Mouse (Mus musculus) frontal cortex, postnatal 10 days (tissue): Measurements from ENCODE around the gene Slfn3.
"Not testable (repeated sequence)": the region's sequence is repeated elsewhere in the genome, so short reads cannot be mapped to it uniquely, and the experiment has no call there.

ENCODE experiments used
- DNase-seq, 2 experiments: peaks; one replicate each; pipeline ENCODE4 v3.0.0; 2022; ENCODE audit warnings: low spot score in 2 of 2, mixed read lengths in 1 of 2

Slfn3 gene

GRCm38 (mm10) chr11:83191134-83191893 is at the start of gene Slfn3:
Gene Slfn3 (plus strand): TSS chr11:83191330.
- DNase-seq, result no peak

- not testable (repeated sequence) for DNase-seq
Observed at GRCm38 (mm10) chr11:83148939-83149338, 42.2 kb upstream of the Slfn3 start.

- no peak for DNase-seq
Observed at GRCm38 (mm10) chr11:83174948-83175539, 16.1 kb upstream of the Slfn3 start, which contains the start of gene Slfn4. Gene Slfn4 (plus strand): TSS chr11:83175186.

GRCm38 (mm10) chr11:83192001-83192400 is 871 bp downstream of the Slfn3 start:
- DNase-seq, result no peak

GRCm38 (mm10) chr11:83205002-83205401 is 13.9 kb downstream of the Slfn3 start:
- DNase-seq, result no peak

- DNase-seq, result no peak
Observed at GRCm38 (mm10) chr11:83216119-83216518, 25.0 kb downstream of the Slfn3 start.

- DNase-seq, result no peak
Observed at GRCm38 (mm10) chr11:83221328-83221877, 30.3 kb downstream of the Slfn3 start.

GRCm38 (mm10) chr11:83223367-83223766 is 32.2 kb downstream of the Slfn3 start:
- DNase-seq, result no peak

- not testable (repeated sequence) for DNase-seq
Observed at GRCm38 (mm10) chr11:83223793-83224192, 32.7 kb downstream of the Slfn3 start.

GRCm38 (mm10) chr11:83224217-83224616 is 33.1 kb downstream of the Slfn3 start:
- DNase-seq, result no peak

GRCm38 (mm10) chr11:83224750-83225149 is 33.6 kb downstream of the Slfn3 start:
- no peak for DNase-seq

- no peak for DNase-seq
Observed at GRCm38 (mm10) chr11:83225371-83225960, 34.3 kb downstream of the Slfn3 start.

- DNase-seq, result no peak
Observed at GRCm38 (mm10) chr11:83227926-83228723, 37.0 kb downstream of the Slfn3 start.

- DNase-seq, result no peak
Observed at GRCm38 (mm10) chr11:83230966-83231365, 39.8 kb downstream of the Slfn3 start.

- not testable (repeated sequence) for DNase-seq
Observed at GRCm38 (mm10) chr11:83233621-83234020, 42.5 kb downstream of the Slfn3 start.

GRCm38 (mm10) chr11:83237390-83237789 is 46.3 kb downstream of the Slfn3 start:
- not testable (repeated sequence) for DNase-seq

GRCm38 (mm10) chr11:83238389-83238788 is 47.3 kb downstream of the Slfn3 start:
- DNase-seq, result no peak

GRCm38 (mm10) chr11:83239811-83240210 is 48.7 kb downstream of the Slfn3 start:
- no peak for DNase-seq

GRCm38 (mm10) chr11:83257211-83257610 is 66.1 kb downstream of the Slfn3 start:
- not testable (repeated sequence) for DNase-seq

GRCm38 (mm10) chr11:83262673-83263072 is 71.5 kb downstream of the Slfn3 start:
- no peak for DNase-seq

GRCm38 (mm10) chr11:83263146-83263545 is 72.0 kb downstream of the Slfn3 start:
- DNase-seq, result no peak
